Mouse (Mus musculus) small intestine, adult 2 months (tissue): ENCODE results near the gene Ctnna3.

ENCODE experiments used
- CTCF ChIP-seq: fragments of 200-500 bp; IDR thresholded peaks from 2 replicates; pipeline ENCODE4 v1.5.1; 2012; ENCODE audit warnings: low read depth, mild to moderate bottlenecking, control low read depth, inconsistent platforms, low read length, moderate library complexity, mixed read lengths; ENCODE audit not compliant: insufficient replicate concordance, insufficient read length; ENCODE audit errors: extremely low read depth
- POLR2A ChIP-seq: fragments of 200-500 bp; IDR thresholded peaks from 2 replicates; pipeline ENCODE4 v1.6.1; 2012; ENCODE audit warnings: low read depth, mild to moderate bottlenecking, control low read depth, inconsistent platforms, low read length, moderate library complexity

- TF ChIP-seq CTCF (no peak), POLR2A (no peak)
Measured at GRCm38 (mm10) chr10:63839011-63839410, 409.1 kb downstream of the Ctnna3 start.
